Mouse (Mus musculus) neural tube, embryonic 15.5 days (tissue): Measurements from ENCODE around the gene Auts2. TPM values are rescaled to one million over a fixed set of nuclear protein-coding genes. Genes with fewer than 3 reads are reported as not detected.

ENCODE experiments used
- ATAC-seq: fragments of 200-750 bp; cut with Nextera tagmentation; 2 replicates; pipeline ENCODE4 v1.8.0; 2017; ENCODE audit warnings: mild to moderate bottlenecking, moderate TSS enrichment, moderate library complexity; ENCODE audit not compliant: low FRiP score
- H3K27ac ChIP-seq: fragments of 300-500 bp; sonication (generic); replicated peaks from 2 replicates; pipeline ENCODE4 v1.5.1; 2015; ENCODE audit warnings: mild to moderate bottlenecking, inconsistent platforms
- H3K27me3 ChIP-seq: fragments of 300-500 bp; sonication (generic); replicated peaks from 2 replicates; pipeline ENCODE4 v1.6.1; 2015; ENCODE audit warnings: inconsistent platforms
- H3K36me3 ChIP-seq: fragments of 300-500 bp; sonication (generic); 2 replicates; pipeline ENCODE4 v1.6.1; 2015; ENCODE audit warnings: inconsistent platforms
- H3K4me1 ChIP-seq: fragments of 300-500 bp; sonication (generic); 2 replicates; pipeline ENCODE4 v1.6.1; 2015; ENCODE audit warnings: inconsistent platforms
- H3K4me2 ChIP-seq: fragments of 300-500 bp; sonication (generic); 2 replicates; pipeline ENCODE4 v1.6.1; 2015; ENCODE audit warnings: inconsistent platforms, mild to moderate bottlenecking, moderate library complexity
- H3K4me3 ChIP-seq: fragments of 300-500 bp; sonication (generic); replicated peaks from 2 replicates; pipeline ENCODE4 v1.5.1; 2015; ENCODE audit warnings: mild to moderate bottlenecking, inconsistent platforms
- H3K9ac ChIP-seq: fragments of 300-500 bp; sonication (generic); replicated peaks from 2 replicates; pipeline ENCODE4 v1.6.1; 2015; ENCODE audit warnings: mild to moderate bottlenecking, inconsistent platforms
- H3K9me3 ChIP-seq: fragments of 300-500 bp; sonication (generic); replicated peaks from 2 replicates; pipeline ENCODE4 v1.6.1; 2016; ENCODE audit warnings: inconsistent platforms
- WGBS: fragments of 180-500 bp; shearing (Covaris S2); methylation state at CpG from one replicate; pipeline ENCODE4 v1.1.7; 2015; ENCODE audit warnings: mixed read lengths; 5-methylcytosine and 5-hydroxymethylcytosine counted together
- polyA plus RNA-seq: library from polyadenylated mRNA; unstranded; fragments of >200 nt; fragmentation: Nextera tagmentation; extraction: Ambion mirVana; gene quantifications from 2 replicates; pipeline ENCODE4 v1.2.1, GENCODE M21; 2015

Gene Auts2
- polyA plus RNA-seq, 1 experiment from 2014 or later, result 52.5 TPM

DNA sequence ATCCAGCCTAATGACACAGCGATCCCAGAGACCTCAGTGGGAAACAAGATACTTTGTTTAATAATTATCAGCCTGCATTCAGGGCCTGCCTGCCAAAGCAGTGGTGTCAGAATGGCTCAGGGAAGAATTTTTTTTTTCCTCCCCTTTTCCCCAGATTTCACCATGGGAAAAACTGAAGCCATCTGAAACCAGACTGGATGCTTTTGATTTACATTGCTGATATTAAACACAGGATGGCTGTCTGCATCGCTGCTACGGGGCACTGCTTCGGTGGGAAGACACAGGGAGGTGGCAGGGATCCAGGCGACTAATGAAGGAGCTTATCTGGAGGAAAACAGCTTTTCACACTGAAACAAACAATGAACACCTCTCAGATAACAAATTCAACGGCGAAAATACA, 912.6 kb downstream of the Auts2 start:
- H3K4me1 ChIP-seq, result peaks cover 24% of the 10 kb centered on the region
- H3K27me3 ChIP-seq, result no peaks in the 10 kb centered on the region
- H3K9me3 ChIP-seq, result no peaks in the 10 kb centered on the region
- 15% methylated on average over 7 of the region's 7 CpGs for WGBS
- H3K27ac ChIP-seq, result peak overlapping the region; percentile 24; the same call in 1 of the 2 replicates
- no peak overlapping the region for H3K9ac ChIP-seq
- H3K36me3 ChIP-seq, result no peaks in the 10 kb centered on the region
- no peak overlapping the region for H3K4me2 ChIP-seq
- no peak for ATAC-seq
- no peak overlapping the region for H3K4me3 ChIP-seq

DNA sequence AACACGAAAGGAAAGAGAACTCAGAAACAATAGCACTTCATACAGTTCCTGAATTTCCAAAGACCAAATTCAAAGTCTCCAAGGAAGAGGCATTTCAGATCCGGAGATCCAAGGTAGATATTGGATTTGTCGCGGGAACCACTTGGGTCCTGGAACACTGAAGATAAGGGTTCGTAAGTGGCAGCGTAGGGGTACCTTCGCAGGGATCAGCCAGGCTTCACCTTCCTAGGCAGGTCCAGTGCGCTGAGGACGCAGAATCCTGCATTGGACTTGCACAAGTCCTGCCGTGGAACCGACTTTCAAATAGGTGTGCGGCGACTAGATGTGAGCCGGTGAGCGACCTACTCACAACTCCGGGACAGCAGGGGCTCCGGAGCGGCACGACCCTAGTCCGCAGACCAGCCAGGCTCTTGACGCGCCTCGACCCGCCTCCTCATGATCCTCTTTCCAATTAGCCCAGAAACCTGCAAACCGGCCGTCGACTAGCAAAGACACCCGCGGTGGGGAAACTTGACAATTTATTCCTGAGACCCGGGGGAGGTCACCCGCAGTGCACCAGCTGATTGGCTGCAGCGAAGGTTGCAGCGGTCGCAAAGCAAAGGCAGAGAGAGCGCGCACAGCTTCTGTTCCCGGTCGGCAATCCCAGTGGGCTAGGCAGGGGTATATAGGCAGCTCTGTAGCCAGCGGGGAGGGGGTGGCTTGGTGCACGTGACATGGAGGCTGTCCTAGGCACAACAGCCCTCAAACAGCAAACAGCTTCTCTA, 926.8 kb downstream of the Auts2 start:
- Histone ChIP-seq H3K9me3 (no peaks in the 10 kb centered on the region), H3K4me2 (peak overlapping the region; percentile 64), H3K27me3 (peaks cover 12% of the 10 kb centered on the region), H3K4me1 (peaks cover 41% of the 10 kb centered on the region), H3K36me3 (no peaks in the 10 kb centered on the region), H3K9ac (peak overlapping the region; percentile 36), H3K27ac (peak overlapping the region; percentile 7; the same call in 1 of the 2 replicates), H3K4me3 (peak overlapping the region; percentile 45)
- WGBS, result under 1% methylated on average over 40 of the region's 40 CpGs
- peak; percentile 65; the same call in 1 of the 2 replicates for ATAC-seq

DNA sequence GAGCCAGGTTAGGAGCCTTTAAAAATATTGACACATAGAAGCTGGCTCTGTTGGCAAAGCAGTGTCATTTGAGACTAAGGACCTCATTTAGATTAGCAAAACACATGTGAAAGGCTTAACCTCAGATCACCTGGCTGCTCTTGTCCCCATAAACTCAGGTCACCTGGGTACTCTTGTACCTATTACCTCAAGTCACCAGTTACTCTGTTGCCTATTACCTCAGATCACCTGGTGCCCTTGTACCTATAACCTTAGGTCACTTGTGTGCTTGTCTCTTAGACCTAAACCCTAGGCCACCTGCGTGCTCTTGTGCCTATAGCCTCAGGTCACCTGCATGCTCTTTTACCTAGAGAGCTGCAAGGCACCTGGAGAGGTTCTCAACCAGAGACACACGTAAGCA, 928.9 kb downstream of the Auts2 start:
- 0 out of 2 replicates have a peak overlapping the region, but pooled peaks have one; percentile 13 for H3K27ac ChIP-seq
- H3K27me3 ChIP-seq, result peaks cover 12% of the 10 kb centered on the region
- peak overlapping the region; percentile 64 for H3K4me2 ChIP-seq
- no peaks in the 10 kb centered on the region for H3K9me3 ChIP-seq
- H3K9ac ChIP-seq, result peak overlapping the region; percentile 18; the same call in 1 of the 2 replicates
- no peak for ATAC-seq
- no peaks in the 10 kb centered on the region for H3K36me3 ChIP-seq
- peaks cover 45% of the 10 kb centered on the region for H3K4me1 ChIP-seq
- H3K4me3 ChIP-seq, result peak overlapping the region; percentile 45
- WGBS, result 84% methylated on average over 2 of the region's 2 CpGs

DNA sequence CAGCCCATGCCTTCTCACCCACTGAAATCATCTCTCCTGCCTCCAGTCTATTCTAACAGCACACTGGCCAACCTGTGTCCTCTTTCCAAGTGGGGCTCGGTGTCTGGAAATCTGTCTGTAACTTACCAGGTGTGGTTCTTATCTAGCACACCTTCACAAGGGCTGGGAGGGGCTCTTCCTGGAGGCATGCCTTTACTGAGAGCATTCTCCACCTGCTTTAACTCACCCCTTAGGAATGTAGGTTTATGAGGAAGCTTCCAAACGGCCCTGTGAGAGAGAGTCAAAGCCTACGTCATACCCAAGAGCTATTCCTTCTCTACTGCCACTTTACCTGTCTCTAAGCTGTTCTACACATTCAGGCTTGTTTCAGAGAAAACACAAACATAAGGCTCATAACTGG, 929.8 kb downstream of the Auts2 start:
- H3K36me3 ChIP-seq, result no peaks in the 10 kb centered on the region
- peaks cover 9% of the 10 kb centered on the region for H3K27me3 ChIP-seq
- H3K9ac ChIP-seq, result no peak overlapping the region
- peak overlapping the region; percentile 45 for H3K4me3 ChIP-seq
- H3K9me3 ChIP-seq, result no peaks in the 10 kb centered on the region
- peak overlapping the region; percentile 64 for H3K4me2 ChIP-seq
- H3K4me1 ChIP-seq, result peaks cover 45% of the 10 kb centered on the region
- ATAC-seq, result no peak
- no peak overlapping the region for H3K27ac ChIP-seq
- WGBS, result 52% methylated on average over 3 of the region's 3 CpGs

DNA sequence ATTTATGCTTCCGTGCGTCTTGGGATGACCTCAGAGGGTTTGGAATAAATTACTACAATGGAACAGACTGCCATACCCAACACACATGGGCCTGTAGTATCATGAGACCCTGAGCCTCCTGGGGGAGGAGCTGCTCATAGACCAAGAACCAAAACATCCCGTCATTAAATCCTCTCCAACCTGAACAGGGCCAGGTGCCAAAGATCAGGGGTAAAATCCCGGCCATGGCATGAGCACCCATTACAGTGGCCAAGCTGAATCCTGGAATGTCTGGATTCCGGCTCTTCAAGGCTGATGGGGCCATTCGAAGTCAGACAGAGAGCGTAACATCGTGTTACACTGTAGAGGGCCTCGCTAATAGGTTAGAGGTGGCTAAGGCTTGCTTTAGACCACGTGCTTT, 932.4 kb downstream of the Auts2 start:
- H3K4me1 ChIP-seq, result peaks cover 24% of the 10 kb centered on the region
- WGBS, result 64% methylated on average over 10 of the region's 10 CpGs
- no peaks in the 10 kb centered on the region for H3K36me3 ChIP-seq
- H3K4me2 ChIP-seq, result peak overlapping the region; percentile 64
- no peak overlapping the region for H3K27ac ChIP-seq
- H3K9me3 ChIP-seq, result no peaks in the 10 kb centered on the region
- H3K4me3 ChIP-seq, result no peak overlapping the region
- H3K9ac ChIP-seq, result no peak overlapping the region
- H3K27me3 ChIP-seq, result no peaks in the 10 kb centered on the region
- no peak for ATAC-seq

DNA sequence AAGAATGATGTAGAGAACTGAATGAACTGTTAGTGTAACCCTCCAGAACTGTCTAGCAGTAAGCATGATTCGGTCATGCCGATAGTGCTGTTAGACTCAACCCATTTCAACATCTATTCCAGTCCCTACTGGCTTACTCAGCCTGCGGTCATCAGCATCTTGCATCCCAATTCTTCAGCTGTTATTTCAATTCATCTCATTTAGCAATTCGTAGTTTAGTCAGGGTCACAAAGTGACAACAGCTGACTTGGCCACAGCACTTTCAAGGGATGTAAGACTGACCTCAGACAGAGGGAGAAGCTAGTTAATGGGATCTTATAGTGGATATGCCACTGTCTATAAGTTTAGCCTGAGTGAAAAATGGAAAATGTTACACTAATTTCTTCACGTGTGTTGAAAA, 936.4 kb downstream of the Auts2 start:
- Histone ChIP-seq H3K27me3 (no peaks in the 10 kb centered on the region), H3K36me3 (no peaks in the 10 kb centered on the region), H3K27ac (no peak overlapping the region), H3K4me1 (peaks cover 21% of the 10 kb centered on the region), H3K9ac (no peak overlapping the region), H3K9me3 (no peaks in the 10 kb centered on the region), H3K4me2 (no peak overlapping the region), H3K4me3 (no peak overlapping the region)
- ATAC-seq, result no peak
- WGBS, result 89% methylated on average over 5 of the region's 5 CpGs

DNA sequence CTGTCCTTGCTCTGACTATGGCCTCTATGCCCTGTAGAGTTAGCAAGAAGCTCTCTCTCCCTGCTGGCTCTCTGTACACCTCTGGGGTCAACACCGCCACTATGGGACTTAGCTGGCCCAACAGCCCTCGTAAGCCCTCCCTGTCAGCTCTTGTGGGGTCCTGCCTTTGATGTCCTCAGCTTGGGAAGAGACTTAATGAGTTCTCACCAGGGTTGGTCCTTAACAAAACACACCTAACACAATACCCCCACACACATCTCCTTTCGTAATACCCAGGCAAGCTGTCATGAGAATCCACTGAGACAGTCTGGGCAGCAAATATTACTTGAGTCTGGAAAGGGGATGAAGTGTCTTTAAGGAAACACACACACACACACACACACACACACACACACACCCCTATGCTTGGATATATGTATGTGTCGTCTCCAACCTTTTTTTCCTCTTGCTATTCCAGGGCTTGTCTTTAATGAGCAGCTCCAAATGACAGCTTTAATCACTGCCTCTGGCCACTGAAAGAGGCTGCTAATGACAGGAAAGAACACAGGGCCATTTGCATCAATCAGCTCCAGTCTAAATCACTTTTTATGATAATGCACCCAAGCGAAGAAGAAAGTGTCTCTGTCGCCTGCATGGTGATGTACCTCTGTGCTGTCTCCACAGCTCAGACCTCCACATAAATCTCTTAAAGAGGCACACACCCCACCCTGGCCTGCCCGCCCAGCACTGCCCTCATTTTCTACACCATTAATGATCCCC, 941.0 kb downstream of the Auts2 start:
- Histone ChIP-seq H3K9me3 (no peaks in the 10 kb centered on the region), H3K4me3 (no peak overlapping the region), H3K9ac (no peak overlapping the region), H3K4me2 (no peak overlapping the region), H3K36me3 (no peaks in the 10 kb centered on the region), H3K4me1 (peaks cover 36% of the 10 kb centered on the region), H3K27me3 (no peaks in the 10 kb centered on the region), H3K27ac (peak overlapping the region; percentile 51)
- peak; percentile 69; the same call in 1 of the 2 replicates for ATAC-seq
- WGBS, result 23% methylated on average over 7 of the region's 7 CpGs

DNA sequence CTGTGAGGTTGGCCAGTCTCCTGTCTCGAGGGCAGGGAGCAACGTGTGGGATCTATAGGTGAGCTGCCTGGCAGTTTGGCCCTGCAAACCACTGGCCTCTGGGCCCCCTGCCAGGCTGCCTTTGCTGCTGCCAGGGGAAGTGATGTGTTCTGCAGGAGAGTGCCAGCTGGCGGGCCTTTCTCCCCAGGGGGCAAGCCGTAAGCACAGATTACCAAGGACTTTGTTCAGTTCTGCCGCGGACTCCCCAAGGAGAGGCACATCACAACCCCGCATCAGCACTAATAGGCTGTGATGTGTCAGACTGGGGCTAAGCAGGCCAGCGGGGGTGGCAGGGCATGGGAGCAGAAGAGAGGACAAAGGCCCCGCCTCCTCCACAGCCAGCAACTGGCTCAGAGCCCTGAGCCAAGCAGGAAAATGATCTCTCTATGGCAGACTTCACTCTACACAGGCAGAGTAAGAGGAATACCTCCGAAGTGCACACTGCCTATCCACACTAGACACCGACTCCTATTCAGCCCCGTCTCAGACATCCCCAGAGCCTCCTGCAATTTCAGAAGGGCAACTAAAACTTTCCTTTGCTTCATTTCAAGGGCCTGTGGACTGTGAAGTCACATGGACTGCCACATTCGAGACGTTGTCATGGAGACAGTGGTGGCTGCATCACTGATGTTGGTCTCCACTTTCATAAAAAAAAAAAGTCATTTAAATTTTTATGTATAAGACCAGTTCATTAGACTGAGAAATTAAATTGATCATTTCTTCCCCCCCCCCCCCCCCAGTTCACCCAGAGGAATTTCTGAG, 942.6 kb downstream of the Auts2 start:
- H3K9ac ChIP-seq, result no peak overlapping the region
- H3K27ac ChIP-seq, result peak overlapping the region; percentile 75
- peaks cover 52% of the 10 kb centered on the region for H3K4me1 ChIP-seq
- H3K9me3 ChIP-seq, result no peaks in the 10 kb centered on the region
- peak overlapping the region; percentile 32 for H3K4me2 ChIP-seq
- H3K36me3 ChIP-seq, result no peaks in the 10 kb centered on the region
- H3K4me3 ChIP-seq, result no peak overlapping the region
- peak; percentile 60 for ATAC-seq
- no peaks in the 10 kb centered on the region for H3K27me3 ChIP-seq
- WGBS, result 7% methylated on average over 14 of the region's 14 CpGs

GRCm38 (mm10) chr5:131597503-131597902, 945.6 kb downstream of the Auts2 start:
- H3K4me1 ChIP-seq, result peaks cover 47% of the 10 kb centered on the region
- H3K27me3 ChIP-seq, result no peaks in the 10 kb centered on the region
- no peak overlapping the region for H3K4me3 ChIP-seq
- H3K9me3 ChIP-seq, result no peaks in the 10 kb centered on the region
- no peak overlapping the region for H3K4me2 ChIP-seq
- no peaks in the 10 kb centered on the region for H3K36me3 ChIP-seq
- no peak for ATAC-seq
- no peak overlapping the region for H3K9ac ChIP-seq
- H3K27ac ChIP-seq, result no peak overlapping the region
- WGBS, result 77% methylated on average over 3 of the region's 3 CpGs

- H3K9ac ChIP-seq, result no peak overlapping the region
- H3K27ac ChIP-seq, result no peak overlapping the region
- H3K36me3 ChIP-seq, result no peaks in the 10 kb centered on the region
- peaks cover 44% of the 10 kb centered on the region for H3K4me1 ChIP-seq
- no peaks in the 10 kb centered on the region for H3K27me3 ChIP-seq
- ATAC-seq, result no peak
- H3K4me3 ChIP-seq, result no peak overlapping the region
- H3K4me2 ChIP-seq, result no peak overlapping the region
- WGBS, result 6% methylated on average over 10 of the region's 10 CpGs
- no peaks in the 10 kb centered on the region for H3K9me3 ChIP-seq
These were observed 946.6 kb downstream of the Auts2 start for GRCm38 (mm10) chr5:131596591-131596990.

DNA sequence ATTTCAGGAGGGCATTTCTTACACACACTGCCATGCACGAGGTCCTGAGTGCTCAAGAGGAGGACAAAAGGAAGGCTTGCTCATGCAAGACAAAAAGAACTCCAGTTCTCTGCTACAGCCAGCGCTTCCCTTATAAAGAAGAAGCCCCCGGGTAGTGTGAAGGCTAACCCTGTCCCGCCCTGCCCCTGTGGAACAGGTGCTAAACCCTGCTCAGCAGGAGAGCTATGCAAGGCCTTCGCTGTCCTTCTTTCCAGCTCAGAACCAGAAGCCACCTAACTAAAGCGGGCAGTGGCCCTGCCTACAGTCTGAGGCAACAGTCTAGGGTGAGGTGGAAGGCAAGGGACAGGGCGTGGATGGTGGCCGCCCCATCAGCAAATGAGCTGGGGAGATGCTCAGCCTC, 947.4 kb downstream of the Auts2 start:
- Histone ChIP-seq H3K9me3 (no peaks in the 10 kb centered on the region), H3K36me3 (no peaks in the 10 kb centered on the region), H3K4me3 (no peak overlapping the region), H3K9ac (no peak overlapping the region), H3K27ac (no peak overlapping the region), H3K4me1 (peaks cover 35% of the 10 kb centered on the region), H3K27me3 (no peaks in the 10 kb centered on the region), H3K4me2 (no peak overlapping the region)
- ATAC-seq, result no peak
- 28% methylated on average over 8 of the region's 8 CpGs for WGBS
